Mouse (Mus musculus) heart, adult 2 months (tissue): Measurements from ENCODE around the gene Pdgfb.

Experiments used
- CTCF ChIP-seq: fragments of 200-600 bp; IDR thresholded peaks from 2 replicates; pipeline ENCODE4 v1.8.1; 2022; ENCODE audit warnings: antibody characterized with exemption, mild to moderate bottlenecking, moderate library complexity
- EP300 ChIP-seq: fragments of 200-500 bp; IDR thresholded peaks from 2 replicates; pipeline ENCODE4 v1.6.1; 2011; ENCODE audit warnings: low read depth, low read length, control low read depth; ENCODE audit not compliant: insufficient read depth
- POLR2A ChIP-seq: fragments of 200-500 bp; IDR thresholded peaks from 2 replicates; pipeline ENCODE4 v1.6.1; 2011; ENCODE audit warnings: mild to moderate bottlenecking, low read depth, low read length, control low read depth; ENCODE audit not compliant: insufficient read depth

DNA sequence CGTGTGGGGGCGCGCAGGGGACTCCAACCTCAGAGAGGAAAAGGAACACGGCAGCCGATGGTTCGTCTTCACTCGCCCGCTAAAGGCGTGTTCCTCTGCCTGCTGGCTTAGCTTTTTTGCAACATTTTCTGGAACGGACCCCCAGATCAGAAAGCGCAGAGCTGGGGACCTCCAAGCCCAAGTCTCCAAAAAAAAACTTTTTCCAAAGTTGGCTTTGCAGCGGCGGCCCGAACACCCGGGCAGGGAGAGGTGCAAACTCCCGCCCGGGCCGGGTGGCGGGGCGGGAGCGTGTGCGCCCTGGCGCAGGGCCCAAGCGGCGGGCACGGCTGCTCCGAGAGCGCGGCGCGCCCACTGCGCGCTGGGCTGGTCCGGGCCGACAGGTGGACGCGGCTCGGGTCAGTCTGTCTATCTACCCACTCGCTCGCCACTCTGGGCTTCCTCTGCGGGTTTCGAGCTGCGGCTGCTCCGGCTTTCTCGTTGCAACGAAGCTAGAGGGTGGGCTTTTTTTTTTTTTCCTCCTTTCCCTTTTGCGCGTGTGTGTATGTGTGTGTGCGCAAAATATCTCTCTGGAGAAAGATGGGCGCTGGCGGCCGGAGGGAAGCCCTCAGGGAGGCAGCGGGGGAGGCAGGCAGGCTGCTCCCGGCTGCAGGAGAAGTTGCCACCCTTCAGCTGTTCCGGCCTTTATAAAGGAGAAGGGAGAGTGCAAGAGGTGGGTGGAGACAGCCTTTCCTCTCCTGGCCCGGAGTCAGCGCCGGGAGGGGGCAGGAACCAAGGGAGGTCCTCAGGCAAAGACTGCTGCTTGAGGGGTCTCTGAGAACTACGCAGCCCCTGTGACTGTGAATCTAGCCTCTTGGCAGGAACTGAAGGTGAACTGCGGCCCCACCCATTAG, at the start of gene Pdgfb:
- TF ChIP-seq CTCF (no peak), EP300 (peak; percentile 76; the same call in 1 of the 2 replicates), POLR2A (peak; percentile 99)
